Mouse (Mus musculus): ENCODE results near the gene Gm10638.

GRCm38 (mm10) chr8:86756948-86757733 is 11.6 kb downstream of the Gm10638 start:
- no peak for TF ChIP-seq CTCF (IDR thresholded peaks at IDR 0.05; ENCODE audit: extremely low read depth, insufficient read depth, low read length)
- TF ChIP-seq POLR2A (IDR thresholded peaks at IDR 0.05; ENCODE audit: extremely low read depth, insufficient read depth, low read length) = no peak
